Mouse (Mus musculus) kidney, adult 9 months (tissue): Measurements from ENCODE around the gene Igf2bp1.
"Not testable (repeated sequence)": the region's sequence is repeated elsewhere in the genome, so short reads cannot be mapped to it uniquely, and the experiment has no call there.

Experiments
- DNase-seq: peaks from one replicate; pipeline ENCODE4 v3.0.0; 2022

The Igf2bp1 gene

DNA sequence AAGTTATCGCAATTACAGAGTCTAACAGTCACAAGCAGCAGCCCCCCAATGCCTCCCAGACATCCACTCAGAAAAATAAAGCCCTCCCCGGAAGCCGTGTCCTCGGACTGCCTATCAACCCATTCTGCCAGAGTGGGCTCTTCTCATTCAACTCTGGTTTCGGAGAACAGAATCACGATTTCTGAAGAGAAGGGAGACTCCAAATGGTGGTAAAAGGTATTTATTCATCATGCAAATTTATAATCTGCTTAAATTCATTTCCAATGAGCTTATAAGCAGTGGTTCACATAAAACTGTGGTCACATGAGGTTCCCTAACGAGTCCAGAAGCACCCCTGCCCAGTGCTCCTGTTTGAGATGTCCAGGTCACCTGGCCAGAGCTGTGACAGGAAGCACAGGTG is 48.3 kb downstream of the Igf2bp1 start:
- no peak for DNase-seq

GRCm38 (mm10) chr11:95953313-95953712 is 52.4 kb downstream of the Igf2bp1 start:
- no peak for DNase-seq

- DNase-seq = no peak
Measured at GRCm38 (mm10) chr11:95945838-95946472, 59.8 kb downstream of the Igf2bp1 start.

DNA sequence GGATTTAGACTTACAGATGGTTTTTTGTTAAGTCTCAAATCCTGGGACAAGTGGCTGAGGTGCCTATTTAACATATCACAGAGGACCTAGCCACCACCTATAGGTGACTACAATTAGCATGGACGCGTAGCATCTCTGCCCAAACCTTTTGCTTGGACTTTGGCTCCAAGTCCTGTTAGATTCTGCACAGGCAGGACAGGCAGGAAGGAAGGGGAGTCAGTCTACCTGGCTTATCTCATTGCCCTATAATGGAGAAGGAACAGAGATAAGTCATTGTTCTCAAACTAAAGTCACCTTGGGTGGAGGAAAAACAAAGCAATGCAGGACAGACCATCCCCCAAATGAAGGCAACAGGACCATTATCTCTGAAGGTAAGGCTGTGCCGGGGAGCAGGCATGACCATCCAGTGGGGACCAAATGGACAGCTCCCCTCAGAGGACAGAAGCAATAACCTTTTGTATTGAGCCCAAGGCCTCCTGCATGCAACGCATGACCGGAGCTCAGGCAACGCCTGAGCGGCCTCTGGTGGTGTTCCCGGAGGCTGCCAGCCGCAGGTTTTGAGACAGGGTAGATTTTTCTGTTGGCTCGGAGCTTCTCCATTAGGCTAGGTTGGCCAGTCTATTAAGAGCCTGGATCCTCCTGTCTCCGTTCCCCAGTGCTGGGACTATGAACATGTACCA is 65.8 kb downstream of the Igf2bp1 start:
- DNase-seq = peak; percentile 13

GRCm38 (mm10) chr11:95936409-95936808 is 69.3 kb downstream of the Igf2bp1 start:
- DNase-seq = peak; percentile 64

GRCm38 (mm10) chr11:95932168-95932567 is 73.6 kb downstream of the Igf2bp1 start:
- not testable (repeated sequence) for DNase-seq

- DNase-seq = no peak
Measured at GRCm38 (mm10) chr11:95926398-95926797, 79.3 kb downstream of the Igf2bp1 start.

- DNase-seq = no peak
Measured at GRCm38 (mm10) chr11:95925976-95926375, 79.8 kb downstream of the Igf2bp1 start.

GRCm38 (mm10) chr11:95924215-95924614 is 81.5 kb downstream of the Igf2bp1 start:
- no peak for DNase-seq

GRCm38 (mm10) chr11:95923477-95923876 is 82.3 kb downstream of the Igf2bp1 start:
- not testable (repeated sequence) for DNase-seq

DNA sequence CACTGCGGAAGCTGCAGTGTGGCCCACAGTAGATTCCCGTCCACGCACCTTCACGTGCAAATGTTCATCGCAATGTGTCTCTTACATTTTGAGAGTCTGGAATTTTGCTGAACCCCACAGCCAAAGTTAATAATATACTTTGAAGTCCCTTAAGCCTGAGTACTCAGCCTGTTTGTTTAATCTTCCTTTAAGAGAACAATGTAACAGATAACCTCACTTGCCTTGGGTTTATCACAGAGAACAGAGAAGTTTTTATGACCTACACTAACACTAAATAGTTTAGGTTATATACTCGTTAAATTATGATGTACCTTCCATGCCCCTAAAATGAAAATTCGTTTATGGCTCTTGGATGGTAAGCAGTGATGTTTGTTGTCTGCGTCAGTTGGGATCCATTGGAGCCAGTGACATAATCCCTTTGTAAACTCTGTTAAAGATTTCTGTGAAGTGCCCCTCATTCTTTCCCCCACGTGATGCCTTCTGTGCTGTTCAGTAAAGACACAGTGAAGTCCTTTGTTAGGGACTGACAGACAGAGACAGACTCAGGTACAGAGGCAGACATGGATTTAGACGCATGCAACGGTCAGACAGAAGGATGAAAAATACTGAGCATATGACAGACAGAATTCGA is 83.6 kb downstream of the Igf2bp1 start:
- no peak for DNase-seq

- DNase-seq = no peak
Measured at GRCm38 (mm10) chr11:95916426-95916825, 89.3 kb downstream of the Igf2bp1 start.

- peak; percentile 13 for DNase-seq
Measured at GRCm38 (mm10) chr11:95915006-95915710, 90.6 kb downstream of the Igf2bp1 start.

DNA sequence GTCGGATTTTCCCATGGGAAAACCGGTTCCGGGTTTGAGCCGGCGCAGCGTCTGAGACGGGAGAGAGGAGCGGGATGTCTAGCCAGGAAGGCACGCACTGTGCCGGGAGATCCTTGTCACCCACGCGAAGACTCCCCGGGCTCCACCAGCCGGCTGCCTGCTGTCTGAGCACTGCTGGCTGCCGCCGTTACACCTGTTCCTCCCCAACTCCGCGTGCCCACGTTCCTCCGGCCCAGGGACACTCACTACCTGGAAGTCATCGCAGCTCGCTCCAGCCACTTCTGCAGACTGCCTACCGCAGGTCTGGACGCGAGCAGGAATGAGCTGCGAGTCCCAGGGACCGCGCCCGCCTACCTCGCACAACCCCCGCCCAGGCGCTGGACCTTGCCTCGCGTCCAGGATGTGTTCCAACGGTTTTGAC is 91.2 kb downstream of the Igf2bp1 start, which contains the start of gene B4galnt2:
Gene B4galnt2, minus strand, starts transcription at position 321 of the 421 bp plus-strand sequence.
- no peak for DNase-seq

- no peak for DNase-seq
Measured at GRCm38 (mm10) chr11:95913959-95914566, 91.7 kb downstream of the Igf2bp1 start.

GRCm38 (mm10) chr11:95911579-95911978 is 94.2 kb downstream of the Igf2bp1 start:
- no peak for DNase-seq

GRCm38 (mm10) chr11:95907805-95908524 is 97.8 kb downstream of the Igf2bp1 start:
- no peak for DNase-seq
